Mouse (Mus musculus) embryonic facial prominence, embryonic 15.5 days (tissue): Measurements from ENCODE around the gene Cd163. TPM values are rescaled to one million over a fixed set of nuclear protein-coding genes. Genes with fewer than 3 reads are reported as not detected.
"Not testable (repeated sequence)": the region's sequence is repeated elsewhere in the genome, so short reads cannot be mapped to it uniquely, and the experiment has no call there.

Experiments
- ATAC-seq: fragments of 200-750 bp; cut with Nextera tagmentation; 2 replicates; pipeline ENCODE4 v1.8.0; 2017; ENCODE audit warnings: low read depth, moderate TSS enrichment; ENCODE audit not compliant: insufficient number of reproducible peaks, low FRiP score, low TSS enrichment
- H3K27ac ChIP-seq: fragments of 300-500 bp; sonication (generic); replicated peaks from 2 replicates; pipeline ENCODE4 v1.5.1; 2015; ENCODE audit warnings: mild to moderate bottlenecking, inconsistent platforms
- H3K27me3 ChIP-seq: fragments of 300-500 bp; sonication (generic); 2 replicates; pipeline ENCODE4 v1.6.1; 2015; ENCODE audit warnings: inconsistent platforms
- H3K36me3 ChIP-seq: fragments of 300-500 bp; sonication (generic); 2 replicates; pipeline ENCODE4 v1.6.1; 2015; ENCODE audit warnings: mild to moderate bottlenecking, inconsistent platforms
- H3K4me1 ChIP-seq: fragments of 300-500 bp; sonication (generic); 2 replicates; pipeline ENCODE4 v1.6.1; 2015; ENCODE audit warnings: inconsistent platforms
- H3K4me2 ChIP-seq: fragments of 300-500 bp; sonication (generic); replicated peaks from 2 replicates; pipeline ENCODE4 v1.6.1; 2015; ENCODE audit warnings: mild to moderate bottlenecking, inconsistent platforms
- H3K4me3 ChIP-seq: fragments of 300-500 bp; sonication (generic); replicated peaks from 2 replicates; pipeline ENCODE4 v1.5.1; 2015; ENCODE audit warnings: mild to moderate bottlenecking, inconsistent platforms
- H3K9ac ChIP-seq: fragments of 300-500 bp; sonication (generic); 2 replicates; pipeline ENCODE4 v1.6.1; 2015; ENCODE audit warnings: inconsistent platforms
- H3K9me3 ChIP-seq: fragments of 300-500 bp; sonication (generic); replicated peaks from 2 replicates; pipeline ENCODE4 v1.6.1; 2016; ENCODE audit warnings: inconsistent platforms
- WGBS: fragments of 180-500 bp; shearing (Covaris S2); methylation state at CpG from one replicate; pipeline ENCODE4 v1.1.7; 2015; 5-methylcytosine and 5-hydroxymethylcytosine counted together
- polyA plus RNA-seq: library from polyadenylated mRNA; unstranded; fragments of >200 nt; fragmentation: Nextera tagmentation; extraction: Ambion mirVana; gene quantifications from 2 replicates; pipeline ENCODE4 v1.2.1, GENCODE M21; 2015

The Cd163 gene
- 0.75 and 0.91 TPM in 2 replicates for polyA plus RNA-seq

DNA sequence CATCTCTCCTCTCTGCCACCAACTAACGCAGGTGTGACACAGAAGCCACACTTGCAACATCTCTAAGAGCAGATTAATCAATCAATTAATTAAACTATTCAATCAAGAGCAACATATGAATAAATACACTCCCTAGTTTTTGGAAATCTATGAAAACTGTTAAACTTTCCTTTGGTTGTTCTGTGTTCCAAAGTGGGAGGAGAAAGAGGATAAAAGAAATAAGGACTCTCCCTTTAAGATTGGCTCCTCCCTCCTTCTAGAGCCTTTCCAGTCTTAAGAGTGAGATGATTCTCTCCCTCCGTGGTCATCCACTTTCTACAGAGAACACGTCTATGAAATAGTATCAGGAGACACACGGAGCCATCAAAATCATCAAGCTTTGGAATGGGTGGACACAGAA lies at the start of gene Cd163:
Cd163 (plus strand) TSS at position 301 of the 400 bp plus-strand sequence.
- no peak within 1 kb of the TSS for H3K4me3 ChIP-seq
- H3K4me2 ChIP-seq: no peak within 1 kb of the TSS
- no peaks in the 10 kb centered on the region for H3K27me3 ChIP-seq
- H3K4me1 ChIP-seq: no peaks in the 10 kb centered on the region
- H3K9ac ChIP-seq: no peak within 1 kb of the TSS
- H3K9me3 ChIP-seq: no peaks in the 10 kb centered on the region
- no peaks in the 10 kb centered on the region for H3K36me3 ChIP-seq
- H3K27ac ChIP-seq: no peak within 1 kb of the TSS
- WGBS: 83% methylated on average over 4 of the region's 4 CpGs
- ATAC-seq: no peak

DNA sequence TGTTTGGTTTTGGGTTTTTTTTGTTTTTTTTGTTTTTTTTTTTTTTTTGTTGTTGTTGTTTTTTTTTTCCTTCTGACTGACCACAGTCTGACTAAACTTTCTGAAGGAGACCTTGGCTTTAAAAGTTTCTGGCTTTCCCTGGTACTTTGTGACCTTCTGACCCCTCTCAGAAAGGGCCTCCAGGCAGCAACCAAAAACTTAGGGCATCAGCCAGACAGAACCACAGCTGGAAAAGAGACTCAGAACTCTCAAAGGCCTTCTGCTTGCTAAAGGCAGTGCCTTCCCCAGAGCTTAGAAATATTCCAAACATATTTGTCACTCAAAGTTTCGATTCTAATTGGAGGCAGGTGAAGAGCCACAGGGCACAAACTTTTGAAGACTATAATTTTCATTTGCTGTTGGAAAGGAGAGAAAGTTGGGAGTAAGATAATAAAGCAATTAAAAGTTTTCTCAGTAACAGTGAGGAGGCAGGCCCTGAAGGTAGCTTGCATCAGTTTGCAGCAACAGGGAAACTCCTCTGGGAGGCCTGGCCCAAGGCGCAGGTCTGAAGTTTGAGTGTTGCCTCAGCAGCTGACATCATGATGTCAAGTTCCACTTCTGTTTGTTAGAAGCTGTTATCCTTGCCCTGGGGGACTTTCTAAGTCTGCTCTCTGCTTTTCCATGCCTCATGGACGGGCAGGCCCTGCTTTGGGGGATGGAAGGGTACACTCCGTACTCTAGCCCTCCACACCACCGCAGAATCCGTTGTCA lies 48.6 kb upstream of the Cd163 start:
- H3K9me3 ChIP-seq: no peaks in the 10 kb centered on the region
- 24% methylated on average over 6 of the region's 6 CpGs for WGBS
- no peaks in the 10 kb centered on the region for H3K36me3 ChIP-seq
- no peak overlapping the region for H3K27ac ChIP-seq
- H3K4me1 ChIP-seq: no peaks in the 10 kb centered on the region
- no peaks in the 10 kb centered on the region for H3K27me3 ChIP-seq
- no peak for ATAC-seq
- no peak overlapping the region for H3K4me2 ChIP-seq
- H3K9ac ChIP-seq: no peak overlapping the region
- no peak overlapping the region for H3K4me3 ChIP-seq

DNA sequence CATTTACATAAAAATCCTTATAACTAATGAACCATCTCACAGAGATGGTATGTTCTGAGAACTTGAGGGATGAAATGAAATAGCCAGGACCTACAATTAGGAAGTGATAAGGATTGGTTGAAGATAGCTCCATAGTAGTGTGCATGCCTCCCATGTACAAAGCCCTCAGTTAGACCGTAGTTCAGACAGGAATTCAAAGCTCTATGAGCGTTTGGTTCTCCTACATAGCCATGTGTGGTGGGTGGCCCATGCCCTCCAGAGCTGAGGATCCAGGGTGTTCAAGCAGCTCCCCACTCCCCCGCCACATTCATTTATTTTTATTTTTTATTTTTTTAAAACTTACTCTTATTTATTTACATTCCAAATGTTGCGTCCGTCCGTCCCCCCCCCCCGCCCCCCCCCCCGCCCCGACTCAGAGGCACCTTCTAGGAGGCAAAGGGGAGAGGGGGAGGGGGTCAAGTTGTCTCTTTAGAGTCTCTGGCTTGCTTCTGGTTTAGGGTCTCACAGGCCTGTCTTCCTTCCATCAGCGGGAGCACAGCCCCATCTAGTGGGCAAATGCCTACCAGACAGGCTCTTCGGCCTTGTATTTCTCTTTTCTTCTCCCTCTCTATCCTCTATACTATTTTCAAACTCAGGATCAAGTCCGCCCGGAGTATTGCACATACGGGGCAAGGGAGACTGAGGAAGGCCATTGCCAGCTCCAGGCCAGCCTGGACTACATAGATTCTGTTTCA lies 44.1 kb upstream of the Cd163 start:
- Histone ChIP-seq H3K27ac (no peak overlapping the region), H3K9me3 (no peaks in the 10 kb centered on the region), H3K36me3 (no peaks in the 10 kb centered on the region), H3K9ac (no peak overlapping the region), H3K4me2 (no peak overlapping the region), H3K27me3 (no peaks in the 10 kb centered on the region), H3K4me3 (no peak overlapping the region), H3K4me1 (no peaks in the 10 kb centered on the region)
- 23% methylated on average over 9 of the region's 14 CpGs for WGBS
- no peak for ATAC-seq

DNA sequence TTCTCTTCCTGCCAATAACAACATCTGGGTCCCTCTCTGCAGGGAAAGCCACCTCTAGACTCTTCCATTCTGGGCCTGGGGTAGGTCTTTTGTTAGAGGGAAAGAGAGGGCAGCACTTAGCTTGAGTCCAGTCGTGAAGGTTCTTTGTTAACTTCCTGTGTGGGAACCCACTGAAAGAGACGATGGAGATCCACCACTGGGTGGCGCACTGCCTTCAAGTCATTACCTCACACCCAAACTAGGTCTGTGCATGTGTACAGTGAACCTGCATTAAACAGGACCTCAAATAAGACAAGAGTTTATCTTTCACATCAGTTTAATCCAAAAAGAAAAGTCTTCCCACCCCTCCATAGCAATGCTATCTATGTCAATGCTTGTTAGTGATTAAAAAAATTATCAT lies 41.8 kb upstream of the Cd163 start:
- no peak overlapping the region for H3K4me3 ChIP-seq
- ATAC-seq: no peak
- no peak overlapping the region for H3K9ac ChIP-seq
- no peaks in the 10 kb centered on the region for H3K9me3 ChIP-seq
- H3K27me3 ChIP-seq: no peaks in the 10 kb centered on the region
- no peak overlapping the region for H3K4me2 ChIP-seq
- no peaks in the 10 kb centered on the region for H3K4me1 ChIP-seq
- 3% methylated on average over 3 of the region's 3 CpGs for WGBS
- H3K27ac ChIP-seq: no peak overlapping the region
- no peaks in the 10 kb centered on the region for H3K36me3 ChIP-seq

DNA sequence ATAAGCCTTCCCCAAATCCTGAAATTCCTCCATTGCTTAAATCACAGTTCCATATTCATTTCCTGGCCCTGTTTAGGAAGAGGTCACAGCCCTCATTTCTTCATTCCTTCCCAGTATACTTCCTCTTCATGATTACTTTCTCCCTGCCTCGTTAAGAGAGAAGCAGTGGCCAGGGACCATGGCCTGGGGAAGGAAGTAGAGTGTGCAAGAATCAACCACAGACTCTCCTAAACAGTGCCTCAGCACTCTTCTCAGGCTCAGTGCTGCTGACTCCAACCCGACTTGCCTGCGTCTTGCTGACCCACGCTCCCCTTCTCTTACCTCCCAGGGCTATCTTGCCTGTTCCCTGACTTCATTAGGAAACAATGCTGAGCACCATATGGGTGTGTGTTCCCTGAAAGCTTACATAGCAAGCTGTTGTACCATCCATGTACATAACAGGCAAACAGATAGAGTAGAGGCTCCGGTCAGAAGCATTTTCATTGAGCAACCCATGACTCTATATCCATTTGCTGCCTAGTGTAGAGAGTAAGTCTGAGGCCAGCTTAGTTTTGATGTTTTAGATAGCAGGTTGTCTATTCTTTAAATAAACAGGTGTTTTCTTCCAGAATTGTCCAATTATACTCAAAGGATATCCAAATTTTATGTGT lies 31.1 kb upstream of the Cd163 start:
- 67% methylated on average over 5 of the region's 5 CpGs for WGBS
- H3K9ac ChIP-seq: no peak overlapping the region
- no peaks in the 10 kb centered on the region for H3K4me1 ChIP-seq
- no peak overlapping the region for H3K27ac ChIP-seq
- no peaks in the 10 kb centered on the region for H3K36me3 ChIP-seq
- no peak overlapping the region for H3K4me3 ChIP-seq
- ATAC-seq: no peak
- H3K9me3 ChIP-seq: no peaks in the 10 kb centered on the region
- H3K4me2 ChIP-seq: no peak overlapping the region
- H3K27me3 ChIP-seq: no peaks in the 10 kb centered on the region

DNA sequence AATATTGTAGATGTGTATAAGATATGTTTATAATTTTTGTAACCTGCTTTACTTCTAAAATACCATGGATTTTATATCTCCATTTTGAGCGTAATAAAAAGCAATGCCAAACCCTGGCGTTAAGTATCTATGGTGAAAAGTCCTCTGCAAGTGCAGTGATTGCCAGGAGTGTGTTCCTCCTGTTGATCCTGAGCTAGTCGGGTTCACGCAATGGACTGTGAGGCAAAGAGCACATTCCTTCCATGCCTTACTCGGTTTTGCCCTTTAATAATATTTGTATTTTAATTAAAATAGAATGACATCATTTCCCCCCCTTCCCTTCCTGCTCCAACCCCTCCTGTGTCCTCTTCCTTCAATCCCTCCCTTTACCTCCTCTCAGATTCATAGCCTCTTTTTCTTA lies 26.8 kb upstream of the Cd163 start:
- Histone ChIP-seq H3K27me3 (no peaks in the 10 kb centered on the region), H3K27ac (no peak overlapping the region), H3K9ac (no peak overlapping the region), H3K9me3 (no peaks in the 10 kb centered on the region), H3K36me3 (no peaks in the 10 kb centered on the region), H3K4me3 (no peak overlapping the region), H3K4me2 (no peak overlapping the region), H3K4me1 (no peaks in the 10 kb centered on the region)
- no peak for ATAC-seq
- 71% methylated on average over 5 of the region's 5 CpGs for WGBS

DNA sequence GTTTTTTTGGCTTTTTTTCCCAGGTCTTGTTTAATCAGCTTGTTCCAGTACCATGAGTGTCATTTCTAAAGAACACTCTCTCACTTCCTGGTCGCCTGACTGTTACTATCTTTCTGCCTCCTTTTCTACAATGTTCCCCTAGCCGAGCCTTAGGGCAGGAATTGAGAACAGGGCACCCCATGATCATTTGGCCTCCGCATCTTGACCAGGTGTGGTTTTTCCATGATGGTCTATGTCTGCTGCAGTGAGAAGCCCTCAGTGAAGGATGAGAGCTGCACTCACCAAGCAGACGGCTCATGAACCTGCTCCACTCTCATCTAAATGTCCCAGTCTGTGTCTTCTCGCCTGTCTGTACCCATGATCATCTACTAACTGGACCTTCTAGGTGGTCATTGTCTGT lies 26.2 kb upstream of the Cd163 start:
- Histone ChIP-seq H3K4me2 (no peak overlapping the region), H3K4me1 (no peaks in the 10 kb centered on the region), H3K27ac (no peak overlapping the region), H3K9ac (no peak overlapping the region), H3K27me3 (no peaks in the 10 kb centered on the region), H3K9me3 (no peaks in the 10 kb centered on the region), H3K36me3 (no peaks in the 10 kb centered on the region), H3K4me3 (no peak overlapping the region)
- ATAC-seq: no peak
- 78% methylated on average over 5 of the region's 5 CpGs for whole genome bisulfite sequencing

DNA sequence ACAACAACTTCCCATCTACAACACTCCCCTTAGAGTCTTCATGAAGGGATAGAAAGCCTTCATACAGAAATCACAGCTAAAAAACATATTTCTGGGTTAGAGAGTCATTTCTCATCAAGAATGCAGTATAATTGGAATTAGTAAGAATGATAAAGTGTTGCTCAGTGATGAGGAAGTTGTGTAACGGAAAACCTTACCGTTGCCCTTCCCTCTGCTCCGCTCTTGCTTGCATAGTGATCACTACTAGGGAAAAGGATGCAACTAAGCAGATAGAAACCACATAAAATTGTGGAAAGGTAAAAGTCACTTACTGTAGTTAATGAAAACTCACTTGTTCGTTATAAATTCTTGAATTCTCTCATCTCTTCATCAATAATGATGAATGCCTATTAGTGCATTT lies 21.7 kb upstream of the Cd163 start:
- Histone ChIP-seq H3K4me1 (no peaks in the 10 kb centered on the region), H3K27ac (no peak overlapping the region), H3K27me3 (no peaks in the 10 kb centered on the region), H3K4me2 (no peak overlapping the region), H3K9me3 (no peaks in the 10 kb centered on the region), H3K36me3 (no peaks in the 10 kb centered on the region), H3K9ac (no peak overlapping the region), H3K4me3 (no peak overlapping the region)
- no peak for ATAC-seq
- WGBS: 91% methylated on average over 4 of the region's 4 CpGs

DNA sequence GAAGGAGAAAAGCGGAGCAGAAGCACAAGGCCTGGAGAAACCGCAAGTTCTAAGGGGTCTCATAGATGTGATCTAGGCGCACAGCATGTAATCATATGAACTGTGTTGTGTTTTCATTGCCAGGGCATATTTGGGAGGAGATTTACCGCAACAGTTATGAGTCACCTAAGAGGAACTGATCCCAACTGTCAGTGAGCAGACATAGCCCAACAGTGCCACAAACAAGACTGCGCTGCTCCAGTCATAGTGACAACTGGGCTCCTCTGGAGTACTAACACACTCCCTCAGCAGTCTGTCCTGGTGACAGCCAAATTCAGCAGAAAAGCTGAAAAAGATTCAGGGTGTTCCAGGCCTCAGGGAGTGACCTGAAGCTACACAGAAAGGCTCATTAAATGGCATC lies 7.1 kb upstream of the Cd163 start:
- H3K9me3 ChIP-seq, H3K4me2 ChIP-seq, H3K27me3 ChIP-seq, H3K4me3 ChIP-seq, H3K4me1 ChIP-seq, ATAC-seq, H3K27ac ChIP-seq, H3K9ac ChIP-seq, H3K36me3 ChIP-seq: not testable (repeated sequence)
- WGBS: 89% methylated on average over 5 of the region's 5 CpGs

DNA sequence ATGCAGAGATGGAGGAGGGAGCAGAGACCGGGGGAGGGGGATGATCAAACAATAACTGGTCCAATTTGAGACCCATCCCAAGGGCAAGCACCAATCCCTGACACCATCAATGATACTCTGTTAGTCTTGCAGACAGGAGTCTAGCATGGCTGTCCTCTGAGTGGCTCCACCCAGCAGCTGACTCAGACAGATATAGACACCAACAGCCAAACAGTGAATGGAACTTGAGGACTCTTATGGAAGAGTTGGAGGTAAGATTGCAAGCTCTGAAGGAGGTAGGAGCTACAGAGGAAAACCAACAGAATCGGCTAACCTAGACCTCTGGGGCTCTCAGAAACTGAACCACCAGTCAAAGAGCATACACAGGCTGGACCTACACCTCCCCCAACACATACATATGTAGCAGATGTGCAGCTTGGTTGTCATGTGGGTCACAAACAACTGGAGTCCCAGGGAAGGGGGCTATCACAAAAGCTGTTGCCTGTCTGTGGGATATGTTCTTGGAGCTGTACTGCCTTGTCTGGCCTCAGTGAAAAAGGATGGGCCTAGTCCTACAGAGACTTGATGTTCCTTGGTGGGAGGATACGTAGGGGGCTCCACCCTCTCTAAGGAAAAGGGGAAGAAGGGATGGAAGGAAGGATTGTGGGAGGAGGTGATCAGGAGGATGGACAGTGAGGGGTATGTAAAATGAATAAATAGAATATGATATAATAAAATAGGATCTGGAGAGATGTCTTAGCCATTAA lies 2.8 kb upstream of the Cd163 start:
- H3K4me2 ChIP-seq: no peak overlapping the region
- 86% methylated on average over 3 of the region's 3 CpGs for WGBS
- H3K4me3 ChIP-seq: no peak overlapping the region
- H3K4me1 ChIP-seq: no peaks in the 10 kb centered on the region
- no peak overlapping the region for H3K9ac ChIP-seq
- H3K9me3 ChIP-seq: no peaks in the 10 kb centered on the region
- no peaks in the 10 kb centered on the region for H3K27me3 ChIP-seq
- no peak overlapping the region for H3K27ac ChIP-seq
- ATAC-seq: no peak
- no peaks in the 10 kb centered on the region for H3K36me3 ChIP-seq

DNA sequence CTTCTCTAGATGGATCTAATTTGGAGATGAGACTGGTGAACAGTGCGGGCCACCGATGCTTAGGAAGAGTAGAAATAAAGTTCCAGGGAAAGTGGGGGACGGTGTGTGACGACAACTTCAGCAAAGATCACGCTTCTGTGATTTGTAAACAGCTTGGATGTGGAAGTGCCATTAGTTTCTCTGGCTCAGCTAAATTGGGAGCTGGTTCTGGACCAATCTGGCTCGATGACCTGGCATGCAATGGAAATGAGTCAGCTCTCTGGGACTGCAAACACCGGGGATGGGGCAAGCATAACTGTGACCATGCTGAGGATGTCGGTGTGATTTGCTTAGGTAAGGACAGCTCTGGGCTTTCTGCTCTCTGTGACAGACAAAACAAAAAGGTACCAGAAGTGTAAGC lies 4.5 kb downstream of the Cd163 start:
- Histone ChIP-seq H3K27me3 (no peaks in the 10 kb centered on the region), H3K4me3 (no peak overlapping the region), H3K4me2 (no peak overlapping the region), H3K27ac (no peak overlapping the region), H3K9me3 (no peaks in the 10 kb centered on the region), H3K9ac (no peak overlapping the region), H3K4me1 (no peaks in the 10 kb centered on the region), H3K36me3 (no peaks in the 10 kb centered on the region)
- ATAC-seq: no peak
- 88% methylated on average over 8 of the region's 8 CpGs for WGBS
